Mouse (Mus musculus) lung, adult 10 weeks (tissue): ENCODE measurements around the gene Gorab. TPM values are rescaled to one million over a fixed set of nuclear protein-coding genes. Genes with fewer than 3 reads are reported as not detected.

ENCODE experiments used
- polyA plus RNA-seq: library from polyadenylated mRNA; stranded (reverse); fragments of 350-450 nt; fragmentation: Illumina TruSeq; extraction: RNeasy Lipid Tissue Mini Kit (QIAGEN cat#74804); gene quantifications from one replicate; pipeline ENCODE4 v1.2.3, GENCODE M21; 2014; ENCODE audit warnings: low read depth, low replicate concordance; ENCODE audit not compliant: insufficient read depth

Gorab gene
- polyA plus RNA-seq = 4.2 TPM

GRCm38 (mm10) chr1:163403498-163404126 is at the start of gene Gorab:
Gene Gorab (minus strand): TSS chr1:163403669.

Other genes starting within 250 kb of the Gorab start
- 3.8 TPM for gene Prrx1, start 90.0 kb downstream of the Gorab start, polyA plus RNA-seq